Mouse (Mus musculus) 416B (cell line): ENCODE measurements around the gene Rybp.

Experiments used
- DNase-seq: peaks from one replicate; pipeline ENCODE4 v3.0.0; 2011; ENCODE audit warnings: low read depth

Rybp gene

GRCm38 (mm10) chr6:100188883-100189743, 98.2 kb downstream of the Rybp start:
- DNase-seq, result no peak

DNA sequence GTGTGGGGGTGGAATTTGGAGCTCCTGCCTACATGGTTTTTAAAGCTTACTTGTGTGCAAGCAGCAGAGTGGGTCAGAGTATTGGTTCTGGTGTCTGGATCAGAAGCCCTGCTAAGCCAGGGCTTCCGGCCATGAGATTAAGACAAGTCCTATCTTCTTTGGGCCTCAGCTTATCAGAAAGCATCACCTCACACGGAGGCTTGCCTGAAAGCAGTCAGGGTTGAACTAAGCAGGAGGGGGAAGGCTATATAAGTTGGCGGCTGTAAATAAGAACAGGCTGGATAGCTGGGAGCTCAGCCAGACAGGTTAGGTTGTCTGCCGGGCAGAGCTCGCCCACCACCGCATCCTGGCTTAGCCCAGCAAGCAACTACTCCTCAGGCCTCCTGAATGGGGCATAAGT, 99.5 kb downstream of the Rybp start:
- DNase-seq, result no peak

DNA sequence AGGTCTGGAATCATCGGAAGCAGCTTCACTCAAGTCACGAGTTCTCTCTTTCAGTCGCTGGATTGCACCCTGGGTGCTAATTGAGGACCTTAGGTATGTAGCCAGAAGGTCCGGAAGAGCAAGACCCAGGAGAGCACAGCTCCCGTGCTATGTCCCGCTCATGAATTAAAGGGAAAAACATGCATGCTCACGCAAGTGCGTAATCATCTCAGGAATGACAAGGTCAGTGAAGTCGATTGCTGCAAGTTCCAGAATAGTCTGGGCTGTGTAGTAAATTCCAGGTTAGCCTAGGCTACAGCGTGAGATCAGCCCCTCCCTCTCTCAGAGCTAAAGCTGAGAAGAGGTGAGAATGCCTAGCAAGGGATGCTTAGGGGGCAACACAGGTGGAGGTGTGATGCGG, 100.5 kb downstream of the Rybp start:
- no peak for DNase-seq

- DNase-seq, result no peak
Measured at GRCm38 (mm10) chr6:100185524-100185923, 101.8 kb downstream of the Rybp start.

- no peak for DNase-seq
Measured at GRCm38 (mm10) chr6:100183344-100183743, 103.9 kb downstream of the Rybp start.

DNA sequence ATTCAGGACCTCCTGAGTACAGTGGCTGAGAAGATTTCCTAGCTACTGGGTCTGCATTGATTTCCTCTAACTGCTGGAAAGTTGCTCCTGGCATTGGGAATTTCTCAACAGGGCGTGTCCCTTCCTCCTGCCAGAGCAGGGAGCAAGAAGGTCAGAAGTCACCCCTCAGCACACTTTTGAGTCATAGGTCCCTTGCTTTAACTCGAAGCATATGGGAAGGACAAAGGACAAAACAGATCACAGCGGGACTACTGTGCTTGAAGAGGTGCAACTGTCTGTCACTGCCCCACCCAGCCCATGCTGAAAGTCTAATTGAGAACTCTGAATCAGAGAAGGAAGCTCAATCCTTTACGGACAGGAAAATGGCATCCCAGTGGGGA, 106.4 kb downstream of the Rybp start:
- DNase-seq, result no peak

GRCm38 (mm10) chr6:100180213-100180882, 106.9 kb downstream of the Rybp start:
- DNase-seq, result no peak

DNA sequence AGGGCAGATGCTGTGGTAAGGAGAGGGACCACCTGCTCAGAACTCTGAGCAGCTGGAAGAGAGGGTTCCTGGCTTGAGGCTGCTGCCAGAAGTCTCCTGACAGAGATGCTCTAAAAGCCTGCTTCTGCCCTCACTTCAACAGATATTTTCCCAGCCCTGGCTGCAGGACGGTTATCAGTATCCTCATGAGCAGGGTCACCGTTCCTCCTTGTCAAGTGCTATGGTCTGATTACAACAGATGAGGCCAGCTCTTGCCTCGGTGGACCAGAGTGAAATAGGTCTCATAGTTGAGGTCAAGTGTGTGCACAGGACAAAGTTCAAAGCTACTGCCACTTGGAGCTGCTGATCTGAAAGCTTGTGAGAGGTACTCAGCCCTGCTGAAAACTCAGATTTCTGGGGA, 108.5 kb downstream of the Rybp start:
- DNase-seq, result no peak
